Mouse (Mus musculus): ENCODE measurements around the gene Tex46. TPM values are rescaled to one million over a fixed set of nuclear protein-coding genes. Genes with fewer than 3 reads are reported as not detected.

Gene Tex46
- total RNA-seq, 2 experiments from 2014 or later = not detected

- DNase-seq (ENCODE audit: low spot score in 2 of 2) = peak; percentile 63 to 68
Measured at GRCm38 (mm10) chr4:136631237-136631994, 21.2 kb downstream of the Tex46 start.

- DNase-seq (ENCODE audit: low spot score in 2 of 2) = no peak
Measured at GRCm38 (mm10) chr4:136635995-136636394, 25.8 kb downstream of the Tex46 start.

- no peak for DNase-seq (ENCODE audit: low spot score in 2 of 2)
Measured at GRCm38 (mm10) chr4:136636511-136636910, 26.3 kb downstream of the Tex46 start.

GRCm38 (mm10) chr4:136636983-136637562, 26.8 kb downstream of the Tex46 start:
- DNase-seq (ENCODE audit: low spot score in 2 of 2) = no peak

GRCm38 (mm10) chr4:136637563-136638229, 27.5 kb downstream of the Tex46 start:
- DNase-seq (ENCODE audit: low spot score in 2 of 2) = peak; percentile 75 to 78

GRCm38 (mm10) chr4:136638230-136638750, 28.1 kb downstream of the Tex46 start:
- no peak for DNase-seq (ENCODE audit: low spot score in 2 of 2)

GRCm38 (mm10) chr4:136638890-136639289, 28.7 kb downstream of the Tex46 start:
- DNase-seq (ENCODE audit: low spot score in 2 of 2) = no peak

- peak; percentile 94 to 95 for DNase-seq (ENCODE audit: low spot score in 2 of 2)
Measured at GRCm38 (mm10) chr4:136648922-136649479, 38.8 kb downstream of the Tex46 start.

GRCm38 (mm10) chr4:136649480-136650196, 39.4 kb downstream of the Tex46 start:
- DNase-seq (ENCODE audit: low spot score in 2 of 2) = peak; percentile 49 to 68

GRCm38 (mm10) chr4:136650261-136650660, 40.0 kb downstream of the Tex46 start:
- no peak for DNase-seq (ENCODE audit: low spot score in 2 of 2)

- peak; percentile 69 to 74 for DNase-seq (ENCODE audit: low spot score in 2 of 2)
Measured at GRCm38 (mm10) chr4:136651357-136651811, 41.1 kb downstream of the Tex46 start.

GRCm38 (mm10) chr4:136651882-136652527, 41.8 kb downstream of the Tex46 start:
- DNase-seq (ENCODE audit: low spot score in 2 of 2) = peak; percentile 60 to 67

GRCm38 (mm10) chr4:136652528-136652910, 42.3 kb downstream of the Tex46 start:
- DNase-seq (ENCODE audit: low spot score in 2 of 2) = peak in 1 of 2 experiments; percentile 48

GRCm38 (mm10) chr4:136653019-136653418, 42.8 kb downstream of the Tex46 start:
- no peak for DNase-seq (ENCODE audit: low spot score in 2 of 2)

- DNase-seq (ENCODE audit: low spot score in 2 of 2) = no peak
Measured at GRCm38 (mm10) chr4:136653692-136654234, 43.5 kb downstream of the Tex46 start.

- DNase-seq (ENCODE audit: low spot score in 2 of 2) = no peak
Measured at GRCm38 (mm10) chr4:136657914-136658313, 47.7 kb downstream of the Tex46 start.

Data from layer of hippocampus, postnatal 10 days (tissue).